Mouse (Mus musculus): Measurements from ENCODE around the gene Enox1.
"Not testable (repeated sequence)": the region's sequence is repeated elsewhere in the genome, so short reads cannot be mapped to it uniquely, and the experiment has no call there.

Enox1 gene

DNA sequence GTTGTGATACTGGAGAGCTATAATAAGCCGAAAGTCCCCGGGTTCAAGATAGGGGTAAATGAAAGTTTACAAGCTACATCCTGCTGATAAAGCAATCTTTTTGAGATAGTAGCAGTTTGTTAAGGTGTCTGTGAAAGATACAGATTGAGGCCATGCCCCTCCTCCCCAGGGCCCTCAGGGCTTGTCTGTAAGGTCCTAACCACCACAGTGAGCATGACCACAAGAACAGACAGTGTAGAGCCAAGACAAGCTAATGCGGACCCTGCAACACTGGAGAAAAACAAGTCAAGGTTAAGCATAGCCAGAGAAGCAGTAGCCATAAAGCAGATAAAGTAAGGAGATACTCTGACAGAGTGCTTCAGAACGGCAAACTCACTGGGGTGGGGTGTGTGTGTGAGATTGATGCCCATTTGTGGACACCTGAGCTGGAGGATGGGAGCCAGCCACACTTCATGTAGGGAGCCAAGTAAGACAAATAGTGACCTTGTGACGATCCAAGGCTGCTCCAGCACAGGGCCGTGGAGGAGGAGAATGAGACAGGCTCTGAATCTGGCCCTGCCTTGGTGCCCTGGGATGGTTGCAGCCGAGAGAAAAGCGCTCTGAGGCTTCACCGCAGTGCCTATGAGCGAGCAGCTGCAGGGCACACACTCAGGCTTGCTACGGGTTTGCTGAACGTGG lies 348.0 kb downstream of the Enox1 start:
- DNase-seq (ENCODE audit: extremely low read depth, low read depth, low spot score): no peak

- DNase-seq (ENCODE audit: extremely low read depth, low read depth, low spot score): no peak
Observed at GRCm38 (mm10) chr14:77506341-77506740, 349.8 kb downstream of the Enox1 start.

- DNase-seq (ENCODE audit: extremely low read depth, low read depth, low spot score): no peak
Observed at GRCm38 (mm10) chr14:77508036-77508435, 351.5 kb downstream of the Enox1 start.

- no peak for DNase-seq (ENCODE audit: extremely low read depth, low read depth, low spot score)
Observed at GRCm38 (mm10) chr14:77509042-77509441, 352.5 kb downstream of the Enox1 start.

GRCm38 (mm10) chr14:77509924-77510323 lies 353.4 kb downstream of the Enox1 start:
- no peak for DNase-seq (ENCODE audit: extremely low read depth, low read depth, low spot score)

GRCm38 (mm10) chr14:77511137-77511870 lies 354.7 kb downstream of the Enox1 start:
- DNase-seq (ENCODE audit: extremely low read depth, low read depth, low spot score): no peak

DNA sequence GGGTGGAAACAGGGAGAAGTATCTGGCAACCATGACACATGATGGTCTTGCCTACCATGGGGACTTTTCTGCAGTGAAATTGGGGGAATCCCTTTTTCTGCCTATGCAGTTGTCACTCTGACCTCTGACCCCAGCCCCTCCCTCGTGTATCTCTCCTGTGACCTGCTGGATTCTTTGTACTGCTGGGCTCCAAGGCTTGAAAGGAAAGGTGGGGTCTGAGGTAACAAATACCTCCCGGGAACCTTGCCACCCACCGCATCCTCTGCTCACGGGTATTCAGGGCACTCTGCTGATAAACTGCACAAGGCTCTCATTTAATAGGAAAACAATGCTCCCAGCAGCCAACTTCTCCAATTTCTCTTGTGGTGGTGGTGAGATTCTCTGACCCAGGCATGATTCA lies 361.5 kb downstream of the Enox1 start:
- DNase-seq (ENCODE audit: extremely low read depth, low read depth, low spot score): no peak

GRCm38 (mm10) chr14:77518941-77519695 lies 362.6 kb downstream of the Enox1 start:
- DNase-seq (ENCODE audit: extremely low read depth, low read depth, low spot score): no peak

GRCm38 (mm10) chr14:77519701-77520100 lies 363.1 kb downstream of the Enox1 start:
- DNase-seq (ENCODE audit: extremely low read depth, low read depth, low spot score): no peak

DNA sequence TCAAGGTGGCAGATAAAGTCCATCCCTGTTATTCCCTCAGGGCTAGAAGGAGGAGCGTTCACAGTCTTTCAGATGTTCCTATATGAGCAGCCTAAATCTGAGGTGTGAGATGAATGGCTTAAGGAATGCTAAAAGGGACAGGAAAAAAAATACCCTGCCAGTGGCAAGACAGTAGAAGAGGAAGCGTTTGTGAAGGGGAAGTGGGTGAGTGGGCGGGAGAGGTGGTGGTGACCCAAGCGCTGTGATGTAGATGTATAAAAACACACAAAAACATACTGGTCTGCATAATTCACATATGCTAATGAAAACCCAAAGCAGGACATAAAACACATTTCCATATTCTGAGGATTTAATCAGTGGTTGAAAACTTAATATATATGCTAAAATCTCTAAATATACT lies 367.7 kb downstream of the Enox1 start:
- DNase-seq (ENCODE audit: extremely low read depth, low read depth, low spot score): no peak

DNA sequence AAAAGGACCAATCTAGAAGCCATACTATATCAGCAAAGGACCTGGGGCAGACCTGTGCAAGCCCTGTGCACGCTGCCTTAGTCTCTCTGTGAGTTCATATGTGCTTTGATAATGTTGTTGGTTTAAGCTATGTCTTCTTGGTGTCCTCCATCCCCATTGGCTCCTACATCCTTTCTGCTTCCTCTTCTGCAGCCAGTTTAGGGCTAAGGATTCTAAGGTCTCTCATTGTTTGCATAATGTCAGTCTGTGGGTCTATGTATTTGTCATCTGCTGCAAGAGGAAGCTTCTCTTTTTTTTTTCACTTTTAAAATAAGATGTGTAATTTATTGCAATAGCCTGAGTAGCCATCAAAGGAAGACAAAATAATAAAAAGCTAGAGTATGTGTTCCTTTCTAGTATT lies 369.7 kb downstream of the Enox1 start:
- DNase-seq (ENCODE audit: extremely low read depth, low read depth, low spot score): no peak

- no peak for DNase-seq (ENCODE audit: extremely low read depth, low read depth, low spot score)
Observed at GRCm38 (mm10) chr14:77529201-77529600, 372.6 kb downstream of the Enox1 start.

DNA sequence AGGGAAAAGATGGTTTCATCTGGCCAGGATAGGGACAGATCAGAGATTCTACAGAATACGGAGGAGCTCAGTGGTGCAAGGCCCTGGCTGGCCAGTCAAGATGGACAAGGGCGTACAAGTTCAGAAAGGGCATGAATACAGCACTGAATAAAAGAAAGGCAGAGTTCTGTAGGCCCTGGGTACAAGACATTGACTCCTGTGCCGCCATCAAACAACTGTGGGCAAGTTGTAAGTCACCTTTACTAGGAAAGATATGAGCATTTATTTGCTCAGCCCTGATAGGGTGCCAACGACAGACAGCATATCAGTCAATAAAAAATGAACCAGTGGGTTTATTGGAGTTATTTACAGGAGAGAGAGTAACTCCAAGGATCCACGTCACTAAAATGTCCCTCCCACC lies 373.1 kb downstream of the Enox1 start:
- DNase-seq (ENCODE audit: extremely low read depth, low read depth, low spot score): no peak

GRCm38 (mm10) chr14:77533638-77534037 lies 377.1 kb downstream of the Enox1 start:
- DNase-seq (ENCODE audit: extremely low read depth, low read depth, low spot score): no peak

- no peak for DNase-seq (ENCODE audit: extremely low read depth, low read depth, low spot score)
Observed at GRCm38 (mm10) chr14:77534120-77534519, 377.6 kb downstream of the Enox1 start.

DNA sequence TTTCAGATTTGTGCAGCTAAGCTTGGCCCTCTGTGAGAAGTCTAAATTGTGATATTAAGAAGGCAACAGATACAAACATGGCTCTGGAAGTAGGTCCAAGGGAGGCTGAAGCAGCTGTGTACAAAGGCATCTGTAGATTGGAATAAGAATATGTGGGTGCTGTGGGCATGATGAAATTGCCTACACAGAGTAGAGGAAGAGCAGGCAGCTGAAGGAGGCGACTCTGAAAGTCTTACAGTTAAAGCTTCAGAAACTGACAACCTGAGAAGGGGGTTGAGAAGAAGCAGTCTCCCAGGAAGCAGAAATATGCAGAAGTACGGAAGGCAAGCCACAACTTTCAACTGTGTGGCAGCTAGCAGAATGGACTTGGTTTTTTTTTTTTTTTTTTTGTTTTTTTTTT lies 380.0 kb downstream of the Enox1 start:
- DNase-seq (ENCODE audit: extremely low read depth, low read depth, low spot score): no peak

DNA sequence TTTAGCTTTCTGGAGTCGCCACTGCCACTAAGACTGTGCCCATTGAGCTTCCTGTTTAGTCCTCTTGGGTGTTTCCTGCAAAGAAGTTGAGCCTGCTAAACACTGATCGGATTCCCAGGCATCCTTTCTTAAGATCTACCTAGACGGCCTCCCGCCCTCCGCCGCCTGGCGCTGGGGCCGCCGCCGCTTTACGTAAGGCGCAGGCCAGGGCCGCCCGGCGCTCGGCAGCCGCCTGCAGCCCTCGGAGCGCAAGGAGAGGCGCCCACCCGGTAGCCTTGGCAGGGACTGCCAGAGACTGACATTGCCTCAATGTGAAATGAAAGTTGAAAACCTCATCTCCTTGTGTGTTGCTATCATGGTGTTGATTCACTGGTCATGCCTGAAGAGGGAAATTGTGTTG lies 383.0 kb downstream of the Enox1 start:
- not testable (repeated sequence) for DNase-seq (ENCODE audit: extremely low read depth, low read depth, low spot score)

- DNase-seq (ENCODE audit: extremely low read depth, low read depth, low spot score): no peak
Observed at GRCm38 (mm10) chr14:77541925-77542324, 385.4 kb downstream of the Enox1 start.

DNA sequence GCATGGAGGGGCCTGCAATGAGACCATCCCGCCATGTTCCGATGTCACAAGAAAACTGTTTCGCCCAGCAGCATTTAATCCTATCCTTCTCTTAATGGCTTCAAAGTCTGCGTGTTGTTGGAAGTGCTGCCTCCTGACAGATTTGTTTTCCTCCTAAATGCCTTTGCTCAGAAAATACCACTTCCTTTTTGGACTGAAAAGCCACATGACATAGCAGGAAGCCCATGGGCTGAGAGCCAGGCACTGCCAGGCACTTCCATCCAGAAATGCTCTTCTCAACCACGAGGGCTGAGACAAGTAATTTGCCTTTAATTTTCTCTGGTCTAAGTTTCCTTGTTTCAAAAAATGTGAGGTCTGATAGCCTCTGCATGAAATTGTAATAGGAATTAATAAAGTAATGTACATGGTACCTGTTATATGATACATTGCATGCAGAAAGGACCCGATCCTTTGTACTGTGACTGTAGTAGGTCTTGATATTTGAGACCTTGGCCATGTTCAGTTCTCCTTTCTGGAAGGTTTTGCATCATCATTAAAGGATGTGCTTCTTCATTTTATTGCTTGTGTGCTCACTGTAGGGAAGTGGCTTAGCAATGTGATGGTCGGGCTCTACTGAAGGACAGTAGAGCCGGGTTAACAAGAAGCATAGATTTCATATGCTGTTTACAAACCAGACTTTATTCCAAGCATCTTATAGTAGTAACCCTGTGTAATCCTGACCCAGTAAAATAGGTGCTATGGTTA lies 390.1 kb downstream of the Enox1 start:
- DNase-seq (ENCODE audit: extremely low read depth, low read depth, low spot score): no peak

DNA sequence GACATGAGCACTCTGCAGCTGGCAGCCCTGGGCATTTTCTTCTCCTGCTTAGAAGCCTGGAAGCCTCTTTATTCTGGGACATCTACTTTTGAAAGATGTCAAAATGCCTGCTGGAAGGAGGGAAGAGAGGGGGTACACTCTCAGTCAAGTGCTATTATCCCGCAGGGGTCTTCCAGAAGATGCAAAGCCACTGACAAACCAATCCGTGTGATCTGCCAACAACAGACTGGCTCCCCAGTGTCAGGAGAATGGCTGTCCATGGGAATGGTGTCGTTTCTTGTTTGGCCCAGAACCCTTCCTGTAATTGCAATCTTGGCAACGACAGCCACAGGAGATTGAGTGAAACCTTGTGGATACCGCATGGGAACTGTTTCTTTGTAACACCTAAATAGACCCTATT lies 390.8 kb downstream of the Enox1 start:
- no peak for DNase-seq (ENCODE audit: extremely low read depth, low read depth, low spot score)

GRCm38 (mm10) chr14:77548963-77549362 lies 392.4 kb downstream of the Enox1 start:
- DNase-seq (ENCODE audit: extremely low read depth, low read depth, low spot score): no peak

Measured in fat pad, adult 2 months (tissue).